Mouse (Mus musculus) liver, postnatal 0 days (tissue): ENCODE measurements around the gene Trank1.

ENCODE experiments used
- CTCF ChIP-seq: sonication (generic); IDR thresholded peaks from 2 replicates; pipeline ENCODE4 v1.5.1; 2016; ENCODE audit warnings: antibody characterized with exemption, low read depth
- EP300 ChIP-seq: IDR thresholded peaks from 2 replicates; pipeline ENCODE4 v1.6.1; 2016; ENCODE audit warnings: antibody characterized with exemption, low read depth, mild to moderate bottlenecking

- TF ChIP-seq CTCF (no peak), EP300 (no peak)
These were observed 76.0 kb downstream of the Trank1 start for GRCm38 (mm10) chr9:111387576-111387975.
